Mouse (Mus musculus) adrenal gland, postnatal 36 days (tissue): ENCODE measurements around the gene Trim14. TPM values are rescaled to one million over a fixed set of nuclear protein-coding genes. Genes with fewer than 3 reads are reported as not detected.

Experiments
- total RNA-seq, 2 experiments: library from RNA; stranded (reverse); gene quantifications; 2 replicates each; pipeline ENCODE4 v1.2.3; 2021

Gene Trim14
- total RNA-seq, 2 experiments from 2014 or later = 3.6 to 5.2 TPM

Other genes starting within 250 kb of the Trim14 start
- gene Foxe1, start 192.5 kb downstream of the Trim14 start, total RNA-seq = not detected
- 1 to 10 TPM; 6.0 to 6.8 TPM for gene Trmo, start 146.7 kb downstream of the Trim14 start, total RNA-seq
- under 1 TPM in 1 of 2 experiments, not detected in 1; 0.17 TPM for gene Hemgn, start 122.6 kb downstream of the Trim14 start, total RNA-seq
- 100 to 1,000 TPM; 128 to 134 TPM for gene Anp32b, start 85.2 kb downstream of the Trim14 start, total RNA-seq
- 10 to 100 TPM; 38.3 to 43.8 TPM for gene Nans, start 46.9 kb downstream of the Trim14 start, total RNA-seq
- 1 to 10 TPM; 2.5 to 3.1 TPM for gene Coro2a, start 66.1 kb upstream of the Trim14 start, total RNA-seq
- gene Tbc1d2, start 114.1 kb upstream of the Trim14 start, total RNA-seq = 1 to 10 TPM; 2.4 to 2.7 TPM